Mouse (Mus musculus) frontal cortex, postnatal 10 days (tissue): Measurements from ENCODE around the gene 4933415F23Rik.
"Not testable (repeated sequence)": the region's sequence is repeated elsewhere in the genome, so short reads cannot be mapped to it uniquely, and the experiment has no call there.

Source experiments
- DNase-seq, 2 experiments: peaks; one replicate each; pipeline ENCODE4 v3.0.0; 2022; ENCODE audit warnings: low spot score in 2 of 2, mixed read lengths in 1 of 2

Gene 4933415F23Rik

GRCm38 (mm10) chr1:23102021-23102420 is at the start of gene 4933415F23Rik:
Gene 4933415F23Rik (minus strand): TSS chr1:23102253.
- no peak for DNase-seq

GRCm38 (mm10) chr1:23151722-23152121 is 49.7 kb upstream of the 4933415F23Rik start:
- no peak for DNase-seq

GRCm38 (mm10) chr1:23146198-23146873 is 44.3 kb upstream of the 4933415F23Rik start:
- DNase-seq, result no peak

- DNase-seq, result no peak
These were observed 39.2 kb upstream of the 4933415F23Rik start for GRCm38 (mm10) chr1:23141121-23141811.

GRCm38 (mm10) chr1:23140530-23140929 is 38.5 kb upstream of the 4933415F23Rik start:
- DNase-seq, result not testable (repeated sequence)

GRCm38 (mm10) chr1:23120901-23121300 is 18.8 kb upstream of the 4933415F23Rik start:
- no peak for DNase-seq

GRCm38 (mm10) chr1:23119406-23119805 is 17.4 kb upstream of the 4933415F23Rik start:
- no peak for DNase-seq

- no peak for DNase-seq
These were observed 15.4 kb upstream of the 4933415F23Rik start for GRCm38 (mm10) chr1:23117423-23117822.

GRCm38 (mm10) chr1:23109191-23109590 is 7.1 kb upstream of the 4933415F23Rik start:
- DNase-seq, result no peak

- no peak for DNase-seq
These were observed 828 bp upstream of the 4933415F23Rik start for GRCm38 (mm10) chr1:23102881-23103280.

- DNase-seq, result no peak
These were observed 2.3 kb downstream of the 4933415F23Rik start for GRCm38 (mm10) chr1:23099791-23100190.

GRCm38 (mm10) chr1:23098451-23098850 is 3.6 kb downstream of the 4933415F23Rik start:
- peak in 1 of 2 experiments; percentile 25 for DNase-seq

- no peak for DNase-seq
These were observed 4.1 kb downstream of the 4933415F23Rik start for GRCm38 (mm10) chr1:23097996-23098395.

GRCm38 (mm10) chr1:23067715-23068114 is 34.3 kb downstream of the 4933415F23Rik start:
- DNase-seq, result no peak

- DNase-seq, result no peak
These were observed 37.2 kb downstream of the 4933415F23Rik start for GRCm38 (mm10) chr1:23064717-23065475.

GRCm38 (mm10) chr1:23063946-23064345 is 38.1 kb downstream of the 4933415F23Rik start:
- no peak for DNase-seq

GRCm38 (mm10) chr1:23061614-23062373 is 40.3 kb downstream of the 4933415F23Rik start:
- DNase-seq, result peak; percentile 31 to 36

- DNase-seq, result no peak
These were observed 42.0 kb downstream of the 4933415F23Rik start for GRCm38 (mm10) chr1:23060056-23060455.
